Mouse (Mus musculus): ENCODE measurements around the gene Slc25a21. TPM values are rescaled to one million over a fixed set of nuclear protein-coding genes. Genes with fewer than 3 reads are reported as not detected.

Gene Slc25a21
- polyA plus RNA-seq, 1 experiment from 2014 or later = not detected

DNA sequence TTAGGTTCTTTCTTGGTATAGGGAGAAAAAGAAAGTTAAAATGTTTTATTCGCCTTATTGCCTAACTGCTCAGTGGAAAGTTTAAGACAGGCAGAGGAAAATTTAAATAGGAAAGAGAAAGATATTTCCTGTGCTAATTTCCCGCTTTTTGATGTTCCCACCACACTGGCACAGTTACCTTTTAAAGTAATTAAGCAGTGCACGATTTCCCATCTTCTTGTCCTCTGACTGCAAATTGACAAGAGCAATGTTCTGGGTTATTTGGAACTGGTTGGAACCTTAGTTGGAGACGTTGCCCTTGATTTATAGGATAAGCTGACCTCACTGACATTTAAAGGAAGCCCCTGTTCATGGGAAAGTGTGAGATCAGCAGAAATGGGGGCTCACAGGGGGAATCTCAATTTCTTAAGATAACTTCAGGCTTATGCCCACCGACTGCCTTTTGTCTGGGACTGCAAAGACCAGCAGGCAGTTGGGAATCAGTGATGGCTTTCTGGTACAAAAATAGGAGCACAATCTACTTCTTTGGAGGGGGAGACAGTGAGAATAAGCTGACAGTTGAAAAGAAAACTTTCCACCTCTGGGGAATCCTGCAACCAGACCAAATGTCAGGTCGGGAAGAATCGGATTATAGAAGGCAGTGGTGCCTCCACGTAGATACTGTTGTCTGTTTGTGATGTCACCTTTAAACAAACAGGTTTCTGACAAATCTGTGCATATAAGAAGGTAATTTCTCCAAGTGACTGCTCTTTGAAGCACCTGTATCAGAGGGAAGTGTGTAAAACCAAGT, 498.9 kb downstream of the Slc25a21 start:
- WGBS = 2% methylated on average over 8 of the region's 8 CpGs
- no peak for DNase-seq (ENCODE audit: low spot score)

DNA sequence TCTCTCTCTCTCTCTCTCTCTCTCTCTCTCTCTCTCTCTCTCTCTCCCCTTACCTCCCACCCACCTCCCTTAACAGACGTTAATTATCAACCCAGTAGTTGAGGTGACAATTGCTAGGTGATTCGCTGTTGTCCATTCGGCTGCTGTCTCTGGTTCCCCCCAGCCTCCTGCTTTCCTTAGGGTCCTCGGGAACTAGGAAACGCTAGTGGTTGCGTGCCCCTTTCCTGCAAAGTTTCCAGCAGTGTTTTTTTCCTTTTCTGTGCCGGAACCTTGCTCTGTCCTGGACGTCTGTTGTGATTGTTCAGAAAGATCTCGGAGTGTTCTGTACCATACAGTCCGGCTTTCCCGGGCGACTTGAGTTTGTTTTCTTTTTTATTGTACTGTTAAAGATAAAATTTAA, 499.5 kb downstream of the Slc25a21 start:
- ATAC-seq = no peak
- Histone ChIP-seq H3K9me3 (replicated peaks; ENCODE audit: control insufficient read depth, low read length) (no peaks in the 10 kb centered on the region), H3K4me1 (ENCODE audit: control insufficient read depth, insufficient read depth, low read length) (no peaks in the 10 kb centered on the region), H3K27ac (ENCODE audit: low read depth, low read length) (no peak overlapping the region), H3K4me2 (ENCODE audit: low read length) (no peak overlapping the region), H3K9ac (ENCODE audit: low read length) (no peak overlapping the region), H3K36me3 (ENCODE audit: control insufficient read depth, insufficient read depth, low read length) (no peaks in the 10 kb centered on the region), H3K4me3 (ENCODE audit: low read depth, low read length) (no peak overlapping the region), H3K27me3 (replicated peaks; ENCODE audit: control insufficient read depth, insufficient read depth, low read length) (peaks cover 91% of the 10 kb centered on the region)
- 1% methylated on average over 12 of the region's 12 CpGs for WGBS
- no peak for DNase-seq (ENCODE audit: low spot score)

More for the DNA sequence above, 498.9 kb downstream of the Slc25a21 start:
- Histone ChIP-seq H3K4me3 (ENCODE audit: low read depth, low read length) (no peak overlapping the region), H3K9ac (ENCODE audit: low read length) (no peak overlapping the region), H3K4me2 (ENCODE audit: low read length) (no peak overlapping the region), H3K9me3 (replicated peaks; ENCODE audit: control insufficient read depth, low read length) (no peaks in the 10 kb centered on the region), H3K4me1 (ENCODE audit: control insufficient read depth, insufficient read depth, low read length) (no peaks in the 10 kb centered on the region), H3K27me3 (replicated peaks; ENCODE audit: control insufficient read depth, insufficient read depth, low read length) (peaks cover 88% of the 10 kb centered on the region), H3K27ac (ENCODE audit: low read depth, low read length) (no peak overlapping the region), H3K36me3 (ENCODE audit: control insufficient read depth, insufficient read depth, low read length) (no peaks in the 10 kb centered on the region)
- ATAC-seq = no peak

DNA sequence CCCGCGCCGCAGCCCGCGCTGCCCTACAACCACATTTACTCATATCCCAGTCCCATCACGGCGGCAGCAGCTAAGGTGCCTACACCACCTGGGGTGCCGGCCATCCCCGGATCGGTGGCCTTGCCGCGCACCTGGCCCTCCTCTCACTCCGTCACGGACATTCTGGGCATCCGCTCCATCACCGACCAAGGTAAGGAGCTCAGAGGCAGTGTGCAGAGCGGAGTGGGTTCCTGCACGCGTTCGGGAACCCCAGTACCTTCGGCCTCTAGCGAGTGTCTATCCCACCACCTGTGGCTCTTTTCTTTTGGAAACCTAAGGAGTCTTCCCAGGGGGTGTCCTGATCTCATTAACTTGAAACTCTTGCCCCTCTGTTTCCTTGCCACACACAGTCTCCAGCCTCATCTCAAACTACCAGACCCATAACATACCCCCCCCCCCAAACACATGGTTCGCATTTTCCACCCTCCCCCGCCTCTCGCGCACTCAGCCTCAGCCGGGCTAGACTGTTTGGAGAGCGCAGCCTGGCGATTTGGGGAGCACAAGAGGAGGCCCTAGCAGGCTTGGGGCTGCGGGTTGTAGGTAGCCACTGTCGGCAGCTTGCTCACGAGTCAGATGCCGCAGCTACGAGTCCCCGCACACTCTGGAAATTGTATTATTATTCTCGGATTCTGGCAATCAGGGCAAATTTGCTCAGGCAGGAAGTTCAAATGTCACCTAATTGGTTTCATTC, 500.1 kb downstream of the Slc25a21 start:
- DNase-seq (ENCODE audit: low spot score) (no peak), ATAC-seq (no peak)
- Histone ChIP-seq H3K4me1 (ENCODE audit: control insufficient read depth, insufficient read depth, low read length) (no peaks in the 10 kb centered on the region), H3K36me3 (ENCODE audit: control insufficient read depth, insufficient read depth, low read length) (no peaks in the 10 kb centered on the region), H3K27me3 (replicated peaks; ENCODE audit: control insufficient read depth, insufficient read depth, low read length) (peaks cover 91% of the 10 kb centered on the region), H3K27ac (ENCODE audit: low read depth, low read length) (no peak overlapping the region), H3K4me3 (ENCODE audit: low read depth, low read length) (peak overlapping the region; percentile 2; the same call in 1 of the 2 replicates), H3K4me2 (ENCODE audit: low read length) (no peak overlapping the region; the same call in 1 of the 2 replicates), H3K9me3 (replicated peaks; ENCODE audit: control insufficient read depth, low read length) (no peaks in the 10 kb centered on the region), H3K9ac (ENCODE audit: low read length) (no peak overlapping the region)
- under 1% methylated on average over 36 of the region's 36 CpGs for WGBS

DNA sequence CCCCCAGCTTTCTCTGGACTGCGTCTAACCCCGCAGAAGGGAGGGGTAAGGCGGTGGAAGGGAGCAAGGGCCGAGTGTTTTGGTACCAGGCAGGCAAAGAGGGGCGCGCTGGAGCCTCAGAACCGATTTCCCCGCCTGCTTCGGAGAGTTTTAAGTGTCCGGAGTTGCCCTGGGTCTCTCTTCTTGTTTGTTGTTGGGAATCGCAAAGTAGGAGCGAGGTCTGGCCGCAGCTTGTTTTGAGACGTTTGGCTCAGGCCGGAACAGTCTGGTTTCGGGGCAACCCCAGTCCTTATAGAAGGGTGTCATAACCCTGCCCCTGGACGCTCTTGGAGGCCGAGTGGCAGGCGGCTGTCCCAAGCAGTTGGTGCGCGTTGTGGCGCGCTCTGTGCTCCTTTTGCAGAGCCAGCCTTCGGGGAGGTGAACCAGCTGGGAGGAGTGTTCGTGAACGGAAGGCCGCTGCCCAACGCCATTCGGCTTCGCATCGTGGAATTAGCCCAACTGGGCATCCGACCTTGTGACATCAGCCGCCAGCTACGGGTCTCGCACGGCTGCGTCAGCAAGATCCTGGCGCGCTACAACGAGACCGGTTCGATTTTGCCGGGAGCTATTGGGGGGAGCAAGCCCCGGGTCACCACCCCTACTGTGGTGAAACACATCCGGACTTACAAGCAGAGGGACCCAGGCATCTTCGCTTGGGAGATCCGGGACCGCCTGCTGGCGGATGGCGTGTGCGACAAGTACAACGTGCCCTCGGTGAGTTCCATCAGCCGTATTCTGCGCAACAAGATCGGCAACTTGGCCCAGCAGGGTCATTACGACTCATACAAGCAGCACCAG, 500.9 kb downstream of the Slc25a21 start:
- ATAC-seq = peak; percentile 8; the same call in 1 of the 2 replicates

DNA sequence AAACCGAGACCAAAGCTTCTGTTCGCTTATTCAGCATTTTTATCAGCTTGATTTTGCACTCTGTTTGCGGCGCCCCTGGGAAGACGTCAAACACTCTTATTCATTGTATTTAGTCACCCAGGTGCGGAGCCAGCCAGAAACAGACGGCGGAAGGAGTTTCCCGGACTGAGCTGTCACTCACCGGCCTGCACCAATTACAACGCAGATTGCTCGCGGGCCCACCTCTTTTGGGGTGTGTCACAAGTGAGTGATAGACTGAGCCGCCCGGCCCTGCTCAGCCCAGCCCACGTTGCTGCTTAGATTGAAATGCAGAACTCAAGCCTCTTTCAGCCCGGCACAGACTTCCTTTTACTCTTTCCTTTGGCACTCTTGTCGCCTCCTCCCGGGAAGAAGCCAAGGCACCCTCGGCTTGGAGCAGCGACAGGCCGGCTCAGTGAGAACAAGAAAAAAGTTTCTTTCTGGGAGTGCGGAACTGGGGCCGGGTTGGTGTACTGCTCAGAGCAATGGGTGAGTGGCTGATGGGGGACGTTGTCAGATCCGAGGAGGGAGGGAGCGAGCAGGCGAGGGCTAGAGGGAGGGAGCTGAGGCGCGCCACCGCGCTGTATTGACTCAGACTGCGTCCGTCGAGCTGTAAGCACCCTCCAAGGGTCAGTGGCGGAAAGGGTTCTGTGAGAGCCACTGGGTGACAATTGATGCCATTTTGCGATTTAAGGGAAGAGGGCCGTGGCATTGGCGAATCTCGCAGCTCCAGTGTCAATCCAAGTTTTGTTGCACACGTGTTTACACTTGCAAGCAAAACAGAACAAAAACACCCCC, 501.7 kb downstream of the Slc25a21 start:
- no peaks in the 10 kb centered on the region for H3K36me3 ChIP-seq (ENCODE audit: control insufficient read depth, insufficient read depth, low read length)
- WGBS = under 1% methylated on average over 41 of the region's 41 CpGs
- H3K4me2 ChIP-seq (ENCODE audit: low read length) = peak overlapping the region; percentile 38
- DNase-seq (ENCODE audit: low spot score) = peak; percentile 85
- no peak overlapping the region for H3K27ac ChIP-seq (ENCODE audit: low read depth, low read length)
- ATAC-seq = peak; percentile 97
- H3K4me3 ChIP-seq (ENCODE audit: low read depth, low read length) = peak overlapping the region; percentile 11
- no peaks in the 10 kb centered on the region for H3K9me3 ChIP-seq (replicated peaks; ENCODE audit: control insufficient read depth, low read length)
- H3K4me1 ChIP-seq (ENCODE audit: control insufficient read depth, insufficient read depth, low read length) = no peaks in the 10 kb centered on the region
- peaks cover 95% of the 10 kb centered on the region for H3K27me3 ChIP-seq (replicated peaks; ENCODE audit: control insufficient read depth, insufficient read depth, low read length)
- no peak overlapping the region for H3K9ac ChIP-seq (ENCODE audit: low read length)

More for the DNA sequence above, 500.9 kb downstream of the Slc25a21 start:
- H3K9me3 ChIP-seq (replicated peaks; ENCODE audit: control insufficient read depth, low read length) = no peaks in the 10 kb centered on the region
- H3K36me3 ChIP-seq (ENCODE audit: control insufficient read depth, insufficient read depth, low read length) = no peaks in the 10 kb centered on the region
- peaks cover 95% of the 10 kb centered on the region for H3K27me3 ChIP-seq (replicated peaks; ENCODE audit: control insufficient read depth, insufficient read depth, low read length)
- no peak for DNase-seq (ENCODE audit: low spot score)
- peak overlapping the region; percentile 10; the same call in 1 of the 2 replicates for H3K4me2 ChIP-seq (ENCODE audit: low read length)
- under 1% methylated on average over 57 of the region's 57 CpGs for WGBS
- no peak overlapping the region for H3K27ac ChIP-seq (ENCODE audit: low read depth, low read length)
- peak overlapping the region; percentile 8; the same call in 1 of the 2 replicates for H3K4me3 ChIP-seq (ENCODE audit: low read depth, low read length)
- no peak overlapping the region for H3K9ac ChIP-seq (ENCODE audit: low read length)
- no peaks in the 10 kb centered on the region for H3K4me1 ChIP-seq (ENCODE audit: control insufficient read depth, insufficient read depth, low read length)

DNA sequence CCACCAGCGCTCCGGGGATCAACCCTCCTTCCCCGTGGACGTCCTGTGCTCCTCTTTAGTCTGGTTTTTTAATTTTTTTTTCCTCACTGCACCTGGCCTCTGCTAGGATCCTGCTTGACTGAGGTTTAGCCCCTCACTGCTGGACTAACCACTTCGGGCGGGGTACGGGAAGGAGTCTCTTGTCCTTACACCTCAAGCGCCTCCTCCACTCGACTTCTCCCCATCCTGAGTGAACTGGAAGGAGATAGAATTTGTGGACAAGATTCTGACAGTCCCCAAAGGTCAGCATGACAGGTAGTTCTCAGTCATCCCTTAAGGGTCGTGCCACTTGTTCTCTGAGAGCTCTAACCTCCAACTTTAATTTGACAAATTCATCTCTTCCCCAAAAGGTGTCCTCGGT, 502.3 kb downstream of the Slc25a21 start:
- H3K4me3 ChIP-seq (ENCODE audit: low read depth, low read length) = peak overlapping the region; percentile 11; the same call in 1 of the 2 replicates
- peak overlapping the region; percentile 38 for H3K4me2 ChIP-seq (ENCODE audit: low read length)
- H3K27ac ChIP-seq (ENCODE audit: low read depth, low read length) = no peak overlapping the region
- WGBS = 0% methylated on average over 11 of the region's 11 CpGs
- no peaks in the 10 kb centered on the region for H3K36me3 ChIP-seq (ENCODE audit: control insufficient read depth, insufficient read depth, low read length)
- H3K4me1 ChIP-seq (ENCODE audit: control insufficient read depth, insufficient read depth, low read length) = no peaks in the 10 kb centered on the region
- ATAC-seq (no peak), DNase-seq (ENCODE audit: low spot score) (no peak)
- peaks cover 95% of the 10 kb centered on the region for H3K27me3 ChIP-seq (replicated peaks; ENCODE audit: control insufficient read depth, insufficient read depth, low read length)
- no peaks in the 10 kb centered on the region for H3K9me3 ChIP-seq (replicated peaks; ENCODE audit: control insufficient read depth, low read length)
- H3K9ac ChIP-seq (ENCODE audit: low read length) = no peak overlapping the region

DNA sequence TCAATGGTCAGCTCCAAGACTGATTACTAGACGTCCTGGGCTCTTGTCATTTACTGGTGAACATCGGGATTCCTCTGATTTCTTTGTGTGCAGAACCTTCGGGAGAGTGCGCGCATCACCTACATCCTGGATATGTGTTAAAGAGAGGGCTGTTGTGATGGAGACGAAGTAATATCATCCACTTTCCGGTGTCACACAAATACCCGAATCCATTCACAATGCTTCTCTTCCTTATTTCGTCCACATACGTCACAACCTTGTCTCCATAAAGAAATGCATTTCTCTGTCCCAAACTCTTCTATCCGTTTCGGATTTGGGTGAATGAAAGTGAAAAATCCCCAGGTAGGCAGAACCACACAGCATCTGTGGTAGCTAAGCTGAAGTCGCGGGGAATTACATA, 502.9 kb downstream of the Slc25a21 start:
- Histone ChIP-seq H3K27ac (ENCODE audit: low read depth, low read length) (no peak overlapping the region), H3K36me3 (ENCODE audit: control insufficient read depth, insufficient read depth, low read length) (no peaks in the 10 kb centered on the region), H3K4me3 (ENCODE audit: low read depth, low read length) (no peak overlapping the region), H3K4me2 (ENCODE audit: low read length) (no peak overlapping the region), H3K4me1 (ENCODE audit: control insufficient read depth, insufficient read depth, low read length) (no peaks in the 10 kb centered on the region), H3K9me3 (replicated peaks; ENCODE audit: control insufficient read depth, low read length) (no peaks in the 10 kb centered on the region), H3K9ac (ENCODE audit: low read length) (no peak overlapping the region), H3K27me3 (replicated peaks; ENCODE audit: control insufficient read depth, insufficient read depth, low read length) (peaks cover 95% of the 10 kb centered on the region)
- no peak for ATAC-seq
- DNase-seq (ENCODE audit: low spot score) = no peak
- WGBS = 1% methylated on average over 14 of the region's 14 CpGs

All from forebrain, embryonic 14.5 days (tissue).